Mouse (Mus musculus) neural tube, embryonic 14.5 days (tissue): ENCODE data around the gene Diablo. TPM values are rescaled to one million over a fixed set of nuclear protein-coding genes. Genes with fewer than 3 reads are reported as not detected.

ENCODE experiments used
- ATAC-seq: fragments of 200-750 bp; cut with Nextera tagmentation; 2 replicates; pipeline ENCODE4 v1.8.0; 2017; ENCODE audit warnings: low read depth, mild to moderate bottlenecking, moderate TSS enrichment, moderate library complexity
- H3K27ac ChIP-seq: fragments of 300-500 bp; sonication (generic); 2 replicates; pipeline ENCODE4 v1.5.1; 2014; ENCODE audit warnings: low read depth, mild to moderate bottlenecking, control low read depth, low read length, moderate library complexity, mixed read lengths
- H3K27me3 ChIP-seq: fragments of 300-500 bp; sonication (generic); 2 replicates; pipeline ENCODE4 v1.6.1; 2014; ENCODE audit warnings: low read length; ENCODE audit not compliant: control insufficient read depth, insufficient read depth
- H3K36me3 ChIP-seq: fragments of 300-500 bp; sonication (generic); 2 replicates; pipeline ENCODE4 v1.6.1; 2014; ENCODE audit warnings: low read length, mixed read lengths; ENCODE audit not compliant: control insufficient read depth, insufficient read depth
- H3K4me1 ChIP-seq: fragments of 300-500 bp; sonication (generic); 2 replicates; pipeline ENCODE4 v1.6.1; 2014; ENCODE audit warnings: low read length; ENCODE audit not compliant: control insufficient read depth, insufficient read depth
- H3K4me2 ChIP-seq: fragments of 300-500 bp; sonication (generic); 2 replicates; pipeline ENCODE4 v1.6.1; 2014; ENCODE audit warnings: mild to moderate bottlenecking, low read depth, low read length, control low read depth
- H3K4me3 ChIP-seq: fragments of 300-500 bp; sonication (generic); 2 replicates; pipeline ENCODE4 v1.5.1; 2014; ENCODE audit warnings: low read depth, low read length, control low read depth, mixed read lengths
- H3K9ac ChIP-seq: fragments of 300-500 bp; sonication (generic); replicated peaks from 2 replicates; pipeline ENCODE4 v1.6.1; 2014; ENCODE audit warnings: low read depth, mild to moderate bottlenecking, control low read depth, low read length, mixed read lengths
- H3K9me3 ChIP-seq: fragments of 300-500 bp; sonication (generic); 2 replicates; pipeline ENCODE4 v1.6.1; 2016; ENCODE audit warnings: low read length; ENCODE audit not compliant: control insufficient read depth
- WGBS: fragments of 180-500 bp; shearing (Covaris S2); extraction: QIAGEN DNeasy Blood & Tissue Kit; methylation state at CpG from one replicate; pipeline ENCODE4 v1.1.7; 2014; 5-methylcytosine and 5-hydroxymethylcytosine counted together
- polyA plus RNA-seq: library from polyadenylated mRNA; unstranded; fragments of >200 nt; fragmentation: Nextera tagmentation; extraction: Ambion mirVana; gene quantifications from 2 replicates; pipeline ENCODE4 v1.2.1, GENCODE M21; 2014

Gene Diablo
- 111 and 113 TPM in 2 replicates for polyA plus RNA-seq

- ATAC-seq, result peak; percentile 98
- WGBS, result under 1% methylated on average over 74 of the region's 82 CpGs
- H3K4me2 ChIP-seq, result peak within 1 kb of the TSS; percentile 97
These were observed at the start of gene Diablo for GRCm38 (mm10) chr5:123523692-123524392. TSS of gene Diablo (minus strand) at chr5:123524176.

DNA sequence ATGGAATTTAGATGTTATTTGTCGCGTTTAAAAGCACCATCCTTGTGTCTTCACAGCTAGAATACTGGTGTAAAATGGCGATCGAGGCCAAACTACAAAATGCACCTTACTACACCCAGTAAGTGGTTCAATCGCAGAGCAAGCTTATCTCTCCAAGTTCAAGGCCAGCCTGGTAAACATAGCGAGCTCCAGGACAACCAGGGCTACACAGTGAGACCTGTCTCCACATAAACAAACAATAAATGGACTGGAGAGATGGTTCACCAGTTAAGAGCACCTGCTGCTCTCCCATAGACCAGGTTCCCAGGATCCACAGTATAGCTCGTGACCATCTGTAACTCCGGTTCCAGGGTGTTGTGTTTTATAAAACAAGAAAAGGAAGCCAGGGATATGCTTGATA, 49.4 kb upstream of the Diablo start:
- ATAC-seq, result peak; percentile 42; the same call in 1 of the 2 replicates
- Histone ChIP-seq H3K9ac (no peak overlapping the region), H3K4me2 (peak overlapping the region; percentile 64), H3K9me3 (no peaks in the 10 kb centered on the region), H3K4me1 (peaks cover 7% of the 10 kb centered on the region), H3K4me3 (peak overlapping the region; percentile 62), H3K27me3 (no peaks in the 10 kb centered on the region), H3K27ac (no peak overlapping the region), H3K36me3 (peaks cover 9% of the 10 kb centered on the region)
- WGBS, result 59% methylated on average over 8 of the region's 8 CpGs

More at GRCm38 (mm10) chr5:123523692-123524392, at the start of gene Diablo:
- no peaks in the 10 kb centered on the region for H3K27me3 ChIP-seq
- H3K4me3 ChIP-seq, result peak within 1 kb of the TSS; percentile 92
- H3K9ac ChIP-seq, result peak within 1 kb of the TSS; percentile 65
- peak within 1 kb of the TSS; percentile 70 for H3K27ac ChIP-seq
- peaks cover 10% of the 10 kb centered on the region; the same call in 1 of the 2 replicates for H3K36me3 ChIP-seq
- no peaks in the 10 kb centered on the region for H3K9me3 ChIP-seq
- peaks cover 11% of the 10 kb centered on the region; the same call in 1 of the 2 replicates for H3K4me1 ChIP-seq

- under 1% methylated on average over 54 of the region's 54 CpGs for WGBS
- no peaks in the 10 kb centered on the region for H3K27me3 ChIP-seq
- H3K4me1 ChIP-seq, result peaks cover 7% of the 10 kb centered on the region
- peak within 1 kb of the TSS; percentile 56 for H3K27ac ChIP-seq
- peak within 1 kb of the TSS; percentile 62 for H3K9ac ChIP-seq
- H3K4me2 ChIP-seq, result peak within 1 kb of the TSS; percentile 64
- ATAC-seq, result peak; percentile 90
- no peaks in the 10 kb centered on the region for H3K9me3 ChIP-seq
- H3K36me3 ChIP-seq, result peaks cover 5% of the 10 kb centered on the region
- H3K4me3 ChIP-seq, result peak within 1 kb of the TSS; percentile 62
These were observed 48.6 kb upstream of the Diablo start, which contains the start of gene Vps33a for GRCm38 (mm10) chr5:123572357-123573186. TSS of gene Vps33a (minus strand) at chr5:123573038.

DNA sequence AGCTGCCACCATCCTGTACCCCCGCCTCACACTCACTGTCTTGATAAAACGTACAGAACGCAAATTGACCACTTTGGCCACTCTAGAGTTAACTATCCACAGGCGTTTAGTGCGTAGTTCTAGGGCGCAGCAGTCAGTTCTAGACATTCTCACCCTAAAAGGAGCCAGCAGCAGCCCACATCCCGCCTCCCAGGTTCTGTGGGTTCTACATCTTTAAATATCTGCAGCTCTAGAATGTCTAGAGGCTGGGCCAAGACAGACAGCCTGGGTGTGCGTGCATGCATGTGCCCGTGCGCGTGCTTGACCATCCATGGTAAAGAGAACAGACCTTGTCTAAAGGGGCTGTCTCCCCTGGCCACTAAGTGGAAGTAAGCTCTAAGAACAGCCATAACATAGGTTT, 37.2 kb upstream of the Diablo start:
- no peak overlapping the region for H3K27ac ChIP-seq
- no peaks in the 10 kb centered on the region for H3K9me3 ChIP-seq
- H3K4me1 ChIP-seq, result no peaks in the 10 kb centered on the region
- no peaks in the 10 kb centered on the region for H3K27me3 ChIP-seq
- H3K4me3 ChIP-seq, result no peak overlapping the region
- no peak for ATAC-seq
- 95% methylated on average over 11 of the region's 11 CpGs for WGBS
- no peak overlapping the region for H3K4me2 ChIP-seq
- no peak overlapping the region for H3K9ac ChIP-seq
- H3K36me3 ChIP-seq, result peaks cover 46% of the 10 kb centered on the region

DNA sequence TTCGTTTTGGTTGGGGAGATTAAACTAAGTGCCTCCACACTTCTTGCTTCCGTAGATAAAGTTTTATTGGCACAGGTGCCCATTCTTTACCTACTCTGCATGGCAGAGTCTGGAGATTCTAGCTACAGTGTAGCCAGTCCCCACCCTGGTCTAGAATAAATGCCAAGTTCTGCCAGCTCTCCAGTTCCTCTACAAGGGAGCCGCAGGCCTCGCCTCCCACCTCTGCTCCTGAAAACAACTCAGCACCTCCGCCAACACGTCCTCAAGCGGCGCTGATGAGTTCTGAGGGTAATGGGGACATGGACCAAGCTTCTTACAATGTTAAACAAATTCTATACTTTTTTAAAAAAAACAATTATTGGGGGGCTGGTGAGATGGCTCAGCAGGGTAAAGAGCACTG, 35.6 kb upstream of the Diablo start:
- H3K4me2 ChIP-seq, result no peak overlapping the region
- no peaks in the 10 kb centered on the region for H3K27me3 ChIP-seq
- H3K36me3 ChIP-seq, result peaks cover 42% of the 10 kb centered on the region
- no peak overlapping the region for H3K4me3 ChIP-seq
- WGBS, result 97% methylated on average over 8 of the region's 8 CpGs
- no peaks in the 10 kb centered on the region for H3K9me3 ChIP-seq
- no peak overlapping the region for H3K27ac ChIP-seq
- ATAC-seq, result no peak
- no peak overlapping the region for H3K9ac ChIP-seq
- no peaks in the 10 kb centered on the region for H3K4me1 ChIP-seq

DNA sequence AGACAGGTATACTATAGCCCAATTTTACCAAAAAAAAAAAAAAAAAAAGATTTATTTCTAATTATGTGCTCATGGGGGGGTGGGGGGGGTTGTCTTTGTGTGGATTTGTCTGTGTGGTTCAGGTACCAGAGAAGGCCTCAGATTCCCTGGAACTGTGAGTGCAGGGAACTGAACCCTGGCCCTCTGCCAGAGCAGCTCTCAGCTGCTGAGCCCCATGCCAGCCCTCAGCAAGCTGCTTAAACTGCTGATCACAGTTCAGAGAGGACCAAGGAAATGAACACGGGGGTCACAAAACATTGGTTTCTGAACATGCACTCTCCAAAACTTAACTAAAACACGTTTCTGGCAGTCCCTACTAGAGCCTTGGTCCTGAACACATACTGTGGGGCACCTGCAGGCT, 32.5 kb upstream of the Diablo start:
- Histone ChIP-seq H3K4me1 (no peaks in the 10 kb centered on the region), H3K9me3 (no peaks in the 10 kb centered on the region), H3K9ac (no peak overlapping the region), H3K4me2 (no peak overlapping the region), H3K27me3 (no peaks in the 10 kb centered on the region), H3K36me3 (peaks cover 25% of the 10 kb centered on the region), H3K27ac (no peak overlapping the region), H3K4me3 (no peak overlapping the region)
- no peak for ATAC-seq
- 80% methylated on average over 2 of the region's 2 CpGs for WGBS

DNA sequence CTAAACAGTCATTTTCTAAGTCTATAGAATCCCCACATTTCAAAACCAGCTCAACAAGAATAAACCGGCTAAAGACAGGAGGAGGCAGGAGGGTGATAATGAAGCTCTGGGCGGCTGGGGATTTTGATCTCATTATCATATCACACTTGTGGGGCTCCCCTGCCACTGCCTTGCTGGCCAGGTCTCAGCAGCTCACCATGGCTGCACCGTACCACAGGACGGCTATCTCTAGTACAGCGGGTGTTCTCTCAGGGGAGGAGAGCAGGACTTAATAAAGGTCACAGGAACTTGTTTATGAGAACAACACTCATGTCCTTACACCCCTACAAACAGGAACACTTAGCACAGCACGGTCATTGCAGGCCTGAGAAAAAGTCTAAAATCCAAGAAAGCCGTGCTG, 31.7 kb upstream of the Diablo start:
- no peaks in the 10 kb centered on the region for H3K9me3 ChIP-seq
- no peaks in the 10 kb centered on the region for H3K27me3 ChIP-seq
- H3K27ac ChIP-seq, result no peak overlapping the region
- WGBS, result 94% methylated on average over 7 of the region's 7 CpGs
- H3K4me1 ChIP-seq, result no peaks in the 10 kb centered on the region
- no peak for ATAC-seq
- no peak overlapping the region for H3K9ac ChIP-seq
- H3K36me3 ChIP-seq, result peaks cover 22% of the 10 kb centered on the region
- no peak overlapping the region for H3K4me2 ChIP-seq
- H3K4me3 ChIP-seq, result no peak overlapping the region

DNA sequence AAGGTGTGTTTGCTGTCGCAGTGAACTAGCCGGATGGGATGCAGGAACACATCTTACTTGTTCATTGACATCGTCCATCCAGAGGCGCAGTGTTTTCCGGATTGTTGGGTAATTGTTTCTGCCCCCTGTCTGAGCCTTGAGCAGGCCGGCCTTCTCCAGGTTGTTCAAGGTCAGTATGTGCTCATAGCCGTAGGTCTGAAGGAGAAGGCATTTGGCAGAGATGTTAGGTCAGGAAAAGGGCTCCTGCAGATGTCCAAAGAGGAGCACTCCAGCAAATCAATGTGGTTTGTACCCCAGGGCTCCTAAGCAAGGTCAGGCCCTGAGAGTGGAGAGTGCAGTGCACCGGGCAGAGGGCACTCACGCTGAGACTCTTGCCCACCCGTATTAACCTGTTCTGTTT, 9.8 kb upstream of the Diablo start:
- Histone ChIP-seq H3K27ac (no peak overlapping the region), H3K36me3 (peaks cover 62% of the 10 kb centered on the region), H3K4me1 (no peaks in the 10 kb centered on the region), H3K27me3 (no peaks in the 10 kb centered on the region), H3K9ac (no peak overlapping the region), H3K9me3 (no peaks in the 10 kb centered on the region), H3K4me3 (no peak overlapping the region), H3K4me2 (no peak overlapping the region)
- WGBS, result 95% methylated on average over 10 of the region's 10 CpGs
- ATAC-seq, result no peak

DNA sequence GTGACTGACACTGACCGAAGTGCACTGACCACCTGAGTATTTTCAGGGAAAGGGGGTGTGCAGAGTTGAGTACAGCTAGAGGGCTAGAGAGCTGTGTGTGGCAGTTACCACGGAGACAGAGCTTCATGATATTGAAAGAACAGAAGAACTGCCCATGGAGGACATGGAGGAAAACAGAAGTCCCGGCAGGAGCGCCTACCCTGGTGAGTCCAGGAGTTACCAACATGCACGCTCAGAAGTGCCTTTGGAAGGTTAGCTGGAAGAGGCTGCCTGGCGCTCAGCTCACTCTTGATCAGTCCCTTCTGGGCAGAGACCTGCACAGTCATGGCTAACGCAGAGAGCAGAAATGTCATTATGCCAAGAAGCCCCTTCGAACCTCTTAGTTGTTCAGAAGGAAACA, 6.1 kb upstream of the Diablo start:
- no peak overlapping the region for H3K4me3 ChIP-seq
- no peaks in the 10 kb centered on the region for H3K27me3 ChIP-seq
- WGBS, result 92% methylated on average over 8 of the region's 8 CpGs
- no peaks in the 10 kb centered on the region for H3K4me1 ChIP-seq
- no peak overlapping the region for H3K4me2 ChIP-seq
- H3K27ac ChIP-seq, result no peak overlapping the region
- H3K9me3 ChIP-seq, result no peaks in the 10 kb centered on the region
- H3K9ac ChIP-seq, result no peak overlapping the region
- peaks cover 49% of the 10 kb centered on the region for H3K36me3 ChIP-seq
- ATAC-seq, result no peak
